Mouse (Mus musculus) small intestine, adult 2 months (tissue): ENCODE data around the gene Hnf1a.

Experiments
- CTCF ChIP-seq: fragments of 200-500 bp; IDR thresholded peaks from 2 replicates; pipeline ENCODE4 v1.5.1; 2012; ENCODE audit warnings: low read depth, mild to moderate bottlenecking, control low read depth, inconsistent platforms, low read length, moderate library complexity, mixed read lengths; ENCODE audit not compliant: insufficient replicate concordance, insufficient read length; ENCODE audit errors: extremely low read depth
- POLR2A ChIP-seq: fragments of 200-500 bp; IDR thresholded peaks from 2 replicates; pipeline ENCODE4 v1.6.1; 2012; ENCODE audit warnings: low read depth, mild to moderate bottlenecking, control low read depth, inconsistent platforms, low read length, moderate library complexity

GRCm38 (mm10) chr5:114922366-114922731 is 48.5 kb downstream of the Hnf1a start:
- no peak for TF ChIP-seq POLR2A
- no peak for TF ChIP-seq CTCF
